Mouse (Mus musculus): ENCODE results near the gene Lgals2.

GRCm38 (mm10) chr15:78875537-78875936 is 20.2 kb upstream of the Lgals2 start:
- TF ChIP-seq CTCF (IDR thresholded peaks at IDR 0.05; ENCODE audit: low read depth) (no peak), EP300 (IDR thresholded peaks at IDR 0.05; ENCODE audit: low read depth) (no peak)
